Mouse (Mus musculus) spleen, postnatal 4 days (tissue): ENCODE measurements around the gene St3gal2.
"Not testable (repeated sequence)": the region's sequence is repeated elsewhere in the genome, so short reads cannot be mapped to it uniquely, and the experiment has no call there.

Experiments used
- DNase-seq, 2 experiments: peaks; one replicate each; pipeline ENCODE4 v3.0.0; 2022; ENCODE audit warnings: low spot score in 2 of 2

The St3gal2 gene

DNA sequence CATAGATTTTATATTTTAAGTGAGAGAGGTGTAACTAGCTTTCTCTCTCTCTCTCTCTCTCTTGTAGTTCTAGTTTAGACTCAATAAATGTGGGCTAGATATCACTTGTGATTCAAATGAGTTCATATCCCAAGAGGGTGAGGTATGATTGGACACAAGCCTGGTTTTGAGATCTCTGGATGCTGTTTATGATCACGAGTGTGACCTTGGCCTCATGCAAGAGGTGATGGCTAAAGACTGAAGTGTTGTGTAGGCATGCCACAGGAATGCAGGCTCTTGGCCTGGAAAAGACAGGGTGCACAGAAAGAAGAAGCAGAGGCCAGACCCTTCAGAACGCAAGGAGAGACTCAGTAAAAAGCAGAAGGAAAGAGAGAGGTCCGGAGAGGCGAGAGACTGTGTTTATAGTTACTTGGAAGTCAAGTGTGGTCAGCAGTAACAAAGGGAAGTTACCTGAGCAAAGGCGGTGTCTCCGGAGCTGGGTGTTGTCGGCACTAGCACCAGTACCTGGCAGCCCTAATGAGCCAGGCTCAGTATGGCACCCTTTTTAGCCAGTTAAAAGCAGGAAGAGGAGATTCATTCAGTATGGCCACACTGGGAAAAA lies 24.7 kb downstream of the St3gal2 start:
- no peak for DNase-seq

DNA sequence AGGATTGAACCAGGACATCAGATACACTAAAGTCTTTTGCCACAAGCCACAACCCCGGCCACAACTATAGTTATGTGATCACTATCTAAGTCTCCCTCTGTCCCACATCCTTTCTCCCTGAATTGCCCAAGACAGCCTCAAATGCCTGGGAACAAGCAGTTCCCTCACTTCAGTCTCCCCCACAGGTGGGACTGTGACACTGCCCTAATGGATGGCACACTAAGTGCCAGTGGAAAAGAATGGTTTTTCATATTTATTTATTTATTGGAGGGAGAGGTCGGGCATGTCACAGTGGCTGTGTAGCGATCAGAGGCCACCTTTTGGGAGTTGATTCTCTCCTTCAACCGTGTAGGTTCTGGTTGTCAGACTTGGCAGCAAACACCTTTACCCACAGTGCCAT lies 26.0 kb downstream of the St3gal2 start:
- no peak for DNase-seq

DNA sequence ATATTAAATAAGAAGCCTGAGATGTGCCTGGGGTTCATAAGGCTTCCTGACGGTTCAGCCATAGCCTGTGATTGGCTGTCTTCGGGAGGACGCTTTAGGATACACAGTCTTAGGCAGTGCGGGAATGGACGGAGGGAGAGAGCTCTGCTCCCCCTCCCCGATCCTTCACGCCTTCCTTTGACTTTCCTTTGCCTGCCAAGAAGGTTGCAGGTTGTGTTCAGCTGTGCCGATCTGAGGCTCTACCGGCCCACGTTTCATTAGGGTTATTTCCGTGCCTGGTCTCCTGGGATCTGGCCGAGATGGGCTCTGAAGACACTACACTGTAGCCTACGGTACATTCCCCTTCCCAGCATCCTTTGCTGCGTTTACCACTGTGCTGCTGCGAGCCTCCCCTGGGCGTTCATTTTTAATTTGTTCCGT lies 30.4 kb downstream of the St3gal2 start:
- peak in 1 of 2 experiments; percentile 63 for DNase-seq

DNA sequence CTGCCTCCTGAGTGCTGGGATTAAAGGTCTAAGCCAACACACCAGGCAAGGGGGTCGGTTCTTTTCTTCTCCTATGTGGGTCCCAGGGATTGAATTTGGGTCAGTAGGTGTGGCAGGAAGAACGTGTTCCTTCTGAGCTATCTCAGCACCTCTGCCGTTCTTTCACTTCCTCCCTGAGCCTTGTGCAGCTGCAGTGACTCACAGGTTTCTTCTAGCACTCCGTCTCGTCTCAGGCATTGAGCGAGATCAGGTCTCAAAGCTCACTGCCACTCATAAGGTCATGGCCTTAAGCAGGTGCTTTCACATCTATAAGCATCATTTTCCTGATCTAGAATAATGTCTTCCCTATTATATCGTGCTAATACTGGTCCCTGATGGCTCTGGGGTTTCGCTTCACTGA lies 35.1 kb downstream of the St3gal2 start:
- DNase-seq: no peak

DNA sequence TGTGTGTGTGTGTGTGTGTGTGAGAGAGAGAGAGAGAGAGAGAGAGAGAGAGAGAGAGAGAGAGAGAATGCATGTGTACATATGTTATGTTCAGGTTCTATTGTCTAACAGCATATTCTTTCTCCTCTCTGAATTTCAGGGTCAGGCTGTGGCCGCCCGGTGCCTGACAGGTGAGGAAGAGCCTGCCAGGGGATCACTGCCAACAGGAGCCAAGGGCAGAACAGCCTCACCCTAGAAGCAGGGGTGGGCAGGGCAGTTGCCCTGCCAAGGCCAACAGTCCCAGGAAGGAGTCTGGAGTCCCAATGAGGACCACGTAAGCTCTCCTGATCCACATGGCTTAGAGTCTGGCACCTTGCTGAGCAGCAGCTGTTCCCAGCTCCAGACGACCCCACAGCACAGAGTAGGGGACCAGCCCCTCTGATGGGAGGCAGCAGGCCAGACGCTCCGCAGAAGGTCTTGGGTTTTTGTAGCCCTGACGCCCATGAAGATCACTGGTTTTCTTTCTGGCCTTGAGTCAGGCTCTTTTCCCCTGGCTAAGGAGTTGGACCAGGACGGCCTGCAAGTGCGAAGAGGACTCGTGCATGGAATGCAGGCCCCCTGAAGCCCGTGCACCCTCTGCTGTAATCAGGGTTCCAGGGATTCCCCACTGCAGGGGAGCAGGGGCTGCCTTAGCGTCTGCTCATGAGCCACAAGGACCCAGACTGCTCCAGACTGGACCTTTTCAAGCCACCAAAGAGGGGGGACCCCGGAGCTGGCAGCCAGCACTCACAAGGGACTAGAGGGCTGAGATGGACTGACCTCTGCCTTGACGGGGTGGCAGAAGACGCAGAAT lies 37.1 kb downstream of the St3gal2 start:
- no peak for DNase-seq

DNA sequence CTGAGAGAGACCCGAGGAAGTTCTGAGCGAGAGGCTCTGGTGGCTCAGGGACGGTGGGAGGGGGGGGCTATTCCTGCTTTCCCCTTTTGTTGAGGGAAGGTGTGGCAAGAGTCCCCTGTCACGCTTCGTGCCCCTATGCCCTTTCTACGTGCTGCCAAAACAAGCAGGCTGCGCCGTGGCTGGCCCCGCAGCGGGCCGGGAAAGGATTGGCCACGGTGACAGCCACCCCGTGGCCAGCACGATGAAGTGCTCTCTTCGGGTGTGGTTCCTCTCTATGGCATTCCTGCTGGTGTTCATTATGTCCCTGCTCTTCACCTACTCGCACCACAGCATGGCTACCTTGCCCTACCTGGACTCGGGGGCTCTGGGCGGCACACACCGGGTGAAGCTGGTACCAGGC lies 37.7 kb downstream of the St3gal2 start:
- DNase-seq: no peak

DNA sequence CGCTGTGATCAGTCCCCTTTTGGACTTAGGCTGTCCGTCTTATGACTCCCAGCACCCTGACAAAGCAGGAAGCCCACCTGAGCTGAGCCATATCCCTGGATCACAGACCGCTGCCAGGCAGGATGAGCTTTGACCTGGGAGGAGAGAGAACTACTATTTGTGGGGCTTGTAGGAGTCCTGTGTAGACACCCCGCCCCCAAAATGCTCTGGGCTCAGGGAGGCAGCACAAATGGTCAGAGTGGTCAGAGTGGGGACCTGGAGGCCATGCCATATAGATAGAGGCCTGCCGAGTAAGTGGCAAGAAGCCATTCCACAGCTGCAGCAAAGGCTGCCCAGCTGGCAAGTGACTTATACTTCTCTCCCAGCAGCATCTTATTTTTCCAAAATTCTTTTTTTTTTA lies 38.4 kb downstream of the St3gal2 start:
- DNase-seq: no peak

DNA sequence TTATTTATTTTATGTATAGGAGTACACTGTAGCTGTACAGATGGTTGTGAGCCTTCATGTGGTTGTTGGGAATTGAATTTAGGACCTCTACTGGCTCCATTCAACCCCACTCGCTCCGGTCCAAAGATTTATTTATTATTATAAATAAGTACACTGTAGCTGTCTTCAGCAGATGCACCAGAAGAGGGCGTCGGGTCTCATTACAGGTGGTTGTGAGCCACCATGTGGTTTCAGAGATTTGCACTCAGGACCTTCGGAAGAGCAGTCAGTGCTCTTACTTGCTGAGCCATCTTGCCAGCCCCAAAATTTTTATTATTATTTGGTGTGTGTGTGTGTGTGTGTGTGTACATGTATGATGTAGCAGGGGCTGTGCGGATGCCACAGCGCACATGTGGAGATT lies 38.8 kb downstream of the St3gal2 start:
- not testable (repeated sequence) for DNase-seq

DNA sequence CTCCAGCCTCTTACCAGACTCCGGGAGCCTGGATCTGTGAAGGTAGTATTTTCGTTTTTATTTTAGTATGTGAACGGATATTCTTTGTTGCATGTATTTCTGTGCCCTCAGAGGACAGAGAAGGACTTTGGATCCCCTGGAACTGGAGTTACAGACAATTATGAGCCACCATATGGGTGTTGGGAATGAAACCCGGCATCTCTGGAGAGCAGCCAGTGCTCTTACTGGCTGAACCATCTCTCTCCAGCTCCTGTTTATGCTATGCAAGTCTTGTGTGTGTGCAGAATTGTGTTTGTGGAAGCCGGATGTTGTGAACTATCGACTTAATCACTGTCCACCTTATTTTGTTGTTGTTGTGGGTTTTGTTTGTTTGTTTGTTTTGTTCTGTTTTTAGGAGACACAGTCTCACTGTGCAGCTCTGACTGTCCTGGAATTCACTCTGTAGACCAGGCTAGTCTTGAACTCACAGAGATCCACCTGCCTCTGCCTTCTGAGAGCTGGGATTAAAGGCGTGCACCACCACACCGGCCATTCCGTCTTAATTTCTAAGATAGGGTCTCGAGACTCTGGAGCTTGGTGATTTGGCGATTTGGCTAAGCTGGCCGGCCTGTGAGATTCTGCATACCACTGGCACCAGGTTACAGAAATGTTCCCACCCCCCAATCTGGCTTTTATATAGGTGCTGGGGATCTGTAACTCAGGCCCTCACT lies 39.5 kb downstream of the St3gal2 start:
- DNase-seq: no peak

DNA sequence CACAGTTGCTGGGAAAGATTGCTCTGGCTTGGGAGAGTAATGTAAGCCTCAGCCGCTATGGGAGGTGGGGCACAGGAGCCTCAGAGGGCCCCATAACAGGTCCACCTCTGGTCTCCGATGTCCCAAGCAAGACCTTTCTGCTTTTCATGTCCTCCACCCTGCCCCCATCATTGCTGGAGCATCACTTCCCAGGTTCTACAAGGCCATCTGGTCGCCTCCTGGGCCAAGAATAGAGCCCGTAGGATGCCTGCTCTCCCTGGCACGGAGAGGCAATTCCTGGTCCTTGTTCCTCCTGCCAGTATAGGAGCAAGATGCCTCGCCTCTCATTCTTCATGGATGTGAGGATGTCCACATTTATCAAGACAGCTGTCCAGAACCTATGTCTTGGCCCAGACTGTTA lies 40.2 kb downstream of the St3gal2 start:
- DNase-seq: no peak

DNA sequence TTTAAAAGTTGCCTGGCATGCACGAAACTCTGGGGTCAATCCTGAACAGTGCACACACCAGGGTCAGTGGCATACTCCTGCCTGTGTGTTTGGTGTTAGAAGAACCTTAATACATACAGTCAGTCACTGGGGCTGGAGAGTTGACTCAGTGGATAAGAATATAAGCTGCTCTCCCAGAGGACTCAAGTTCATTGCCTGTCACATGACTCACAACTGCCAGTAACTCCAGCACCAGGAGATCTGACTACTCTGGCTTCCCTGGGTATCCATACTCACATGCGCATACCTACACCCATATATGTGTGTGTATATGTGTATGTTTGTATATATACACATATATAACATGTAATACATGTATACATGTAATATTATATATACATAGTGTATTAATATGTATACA lies 43.3 kb downstream of the St3gal2 start:
- DNase-seq: no peak

DNA sequence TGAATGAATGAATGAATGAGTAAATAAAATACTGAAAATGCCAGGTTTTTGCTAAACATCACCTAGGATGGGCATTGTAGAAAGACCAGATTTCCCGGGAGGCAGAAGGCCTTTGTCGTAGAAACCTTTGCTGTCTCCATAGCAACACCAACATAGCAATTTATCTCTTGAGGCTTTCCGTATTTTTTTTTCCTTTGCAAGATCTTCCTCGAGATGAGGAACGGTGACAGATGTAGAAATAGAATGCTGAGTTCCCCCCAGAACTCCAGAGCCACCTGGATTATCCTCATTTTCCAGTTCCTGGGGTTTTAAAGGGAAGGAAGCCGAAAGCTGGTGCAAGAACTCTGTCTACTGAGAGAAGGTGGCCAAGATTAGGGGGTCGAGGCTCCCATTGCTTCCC lies 44.9 kb downstream of the St3gal2 start:
- DNase-seq: no peak

DNA sequence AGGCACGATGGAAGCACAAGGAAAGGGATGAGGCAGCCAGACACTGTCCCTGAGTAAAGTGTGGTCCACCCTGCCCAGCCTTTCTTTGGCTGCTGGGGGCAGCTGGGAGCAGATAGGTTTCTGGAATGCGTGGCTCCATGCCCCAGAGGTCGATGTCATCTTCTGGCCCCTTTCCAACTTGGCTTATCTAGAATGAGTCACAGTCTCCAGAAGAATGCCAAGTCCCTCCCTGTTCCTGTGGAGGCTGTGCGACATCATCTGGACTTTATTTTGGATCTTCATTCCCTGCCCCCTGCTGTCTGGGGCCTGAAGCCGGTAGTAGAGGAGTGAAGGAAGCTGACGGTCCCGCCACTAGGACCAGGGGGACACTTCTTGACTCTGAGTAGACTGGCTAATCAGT lies 45.9 kb downstream of the St3gal2 start:
- DNase-seq: peak in 1 of 2 experiments; percentile 58

DNA sequence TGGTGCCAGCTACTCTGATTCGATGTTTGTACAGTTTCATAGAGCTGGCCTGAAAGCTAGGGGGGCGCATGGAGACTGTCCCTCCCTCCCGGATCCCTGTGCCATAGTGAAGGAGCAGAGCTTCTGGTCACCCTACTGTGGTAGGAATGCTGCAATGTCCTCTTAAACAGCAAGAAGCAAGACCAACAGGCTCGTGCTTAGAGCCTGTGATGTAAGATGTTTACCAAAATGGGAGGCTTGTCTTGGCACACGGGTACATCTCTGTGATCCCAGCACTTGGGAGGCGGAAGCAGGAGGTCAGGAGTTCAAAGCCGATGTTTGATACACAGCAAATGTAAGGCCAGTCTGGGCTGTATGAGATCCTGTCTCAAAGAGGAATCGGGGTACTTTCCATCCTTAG lies 46.9 kb downstream of the St3gal2 start:
- no peak for DNase-seq

DNA sequence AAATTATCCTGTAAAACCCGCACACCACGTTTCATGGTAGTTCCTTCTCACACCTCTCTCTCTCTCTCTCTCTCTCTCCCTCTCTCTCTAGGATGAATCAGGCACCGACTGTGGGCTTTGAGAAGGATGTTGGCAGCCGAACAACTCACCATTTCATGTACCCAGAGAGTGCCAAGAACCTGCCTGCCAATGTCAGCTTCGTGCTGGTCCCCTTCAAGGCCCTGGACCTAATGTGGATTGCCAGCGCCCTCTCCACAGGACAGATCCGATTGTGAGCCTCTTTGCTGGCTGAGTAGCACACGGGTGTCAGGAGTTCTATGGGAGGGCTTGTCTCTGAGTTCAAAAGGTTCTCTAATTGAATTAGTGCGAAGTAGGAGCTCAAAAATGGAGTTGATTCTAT lies 47.6 kb downstream of the St3gal2 start:
- DNase-seq: no peak

DNA sequence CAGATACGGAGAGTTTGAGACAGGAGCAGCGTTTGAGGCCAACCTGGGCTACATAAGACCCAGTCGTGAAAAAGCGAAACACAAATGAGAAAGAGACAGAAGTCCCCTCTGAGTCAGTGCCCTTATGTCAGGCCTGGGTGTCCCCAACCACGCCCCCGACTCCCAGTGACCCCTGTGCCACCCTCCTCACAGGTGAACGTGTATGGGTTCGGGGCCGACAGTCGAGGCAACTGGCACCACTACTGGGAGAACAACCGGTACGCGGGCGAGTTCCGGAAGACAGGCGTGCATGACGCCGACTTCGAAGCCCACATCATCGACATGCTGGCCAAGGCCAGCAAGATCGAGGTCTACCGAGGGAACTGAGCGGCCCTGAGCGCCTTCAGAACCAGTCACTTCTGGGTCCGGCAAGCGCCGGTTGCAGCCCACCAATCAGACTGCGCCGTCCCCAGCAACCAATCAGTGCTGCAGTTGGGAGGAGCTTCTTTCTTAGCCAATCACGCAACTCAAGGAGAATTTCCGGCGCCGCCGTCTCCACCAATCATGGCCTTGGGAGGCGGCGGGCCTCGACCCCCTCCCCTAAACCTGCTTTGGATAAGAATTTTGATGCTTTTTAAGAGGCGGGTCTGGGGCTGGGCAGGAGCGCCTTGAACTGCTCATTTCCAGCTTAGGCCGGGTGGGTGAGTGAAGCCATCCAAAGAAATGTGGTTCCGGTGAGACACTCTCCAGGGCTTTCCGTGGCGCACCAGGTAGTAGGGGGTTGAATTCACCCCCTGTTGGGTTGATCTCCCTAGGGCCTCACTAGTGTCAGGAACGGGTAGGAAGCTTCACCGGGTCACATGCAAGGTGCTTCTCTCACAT lies 50.4 kb downstream of the St3gal2 start:
- peak; percentile 86 to 92 for DNase-seq

DNA sequence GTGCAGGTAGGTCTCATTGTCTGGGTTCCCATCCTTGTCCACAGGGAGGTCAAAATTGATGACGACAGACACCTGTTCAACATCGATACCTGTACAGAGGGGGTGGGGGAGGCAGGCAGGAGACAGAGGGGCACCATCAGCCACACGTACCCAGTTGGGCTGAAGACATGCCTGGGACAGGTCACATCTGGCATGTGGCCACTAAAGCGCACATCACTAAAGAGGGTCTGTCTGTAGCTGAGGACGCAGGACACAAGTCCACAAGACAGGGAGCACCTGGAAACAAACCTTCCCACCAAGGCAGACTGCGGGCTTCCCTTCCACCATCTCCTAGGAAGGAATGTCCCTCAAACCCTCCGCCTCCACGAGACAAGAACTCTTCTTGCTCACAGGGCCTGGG lies 56.8 kb downstream of the St3gal2 start:
- DNase-seq: not testable (repeated sequence)

DNA sequence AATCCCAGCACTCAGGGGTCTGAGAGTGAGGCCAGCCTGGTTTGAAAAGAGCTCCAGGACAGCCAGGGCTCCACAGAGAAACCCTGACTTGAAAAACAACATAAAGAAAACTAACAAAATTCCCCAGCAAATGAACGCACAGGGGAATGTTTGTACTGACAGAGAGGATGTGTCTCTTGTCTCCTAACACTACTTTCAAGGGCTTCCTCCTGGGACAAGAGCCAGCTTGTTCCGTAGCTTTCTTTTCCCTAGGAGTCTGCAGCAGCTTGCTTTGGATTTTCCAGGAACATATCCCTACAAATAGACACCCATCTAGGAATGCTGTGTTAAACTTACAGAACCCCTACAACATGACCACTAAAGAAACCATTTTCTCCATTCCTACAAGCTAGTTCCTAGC lies 58.3 kb downstream of the St3gal2 start:
- DNase-seq: not testable (repeated sequence)

DNA sequence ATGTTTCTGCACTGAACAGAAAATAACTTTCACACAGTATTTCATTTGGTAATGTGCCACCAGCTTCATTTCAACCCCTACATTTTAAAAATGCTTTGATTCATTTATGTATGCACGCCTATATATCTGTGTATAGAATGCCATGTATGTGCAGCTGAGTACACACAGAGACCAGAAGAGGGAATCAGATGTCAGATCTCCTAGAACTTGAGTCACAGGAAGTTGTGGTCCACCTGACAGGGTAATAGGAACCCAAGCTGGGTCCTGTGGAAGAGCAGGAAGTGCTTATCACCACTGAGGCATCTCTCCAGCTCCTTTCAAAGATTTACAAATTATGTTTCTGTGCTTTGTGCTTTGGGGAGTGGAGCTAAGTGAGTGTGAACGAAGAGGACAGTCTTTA lies 61.6 kb downstream of the St3gal2 start:
- no peak for DNase-seq

DNA sequence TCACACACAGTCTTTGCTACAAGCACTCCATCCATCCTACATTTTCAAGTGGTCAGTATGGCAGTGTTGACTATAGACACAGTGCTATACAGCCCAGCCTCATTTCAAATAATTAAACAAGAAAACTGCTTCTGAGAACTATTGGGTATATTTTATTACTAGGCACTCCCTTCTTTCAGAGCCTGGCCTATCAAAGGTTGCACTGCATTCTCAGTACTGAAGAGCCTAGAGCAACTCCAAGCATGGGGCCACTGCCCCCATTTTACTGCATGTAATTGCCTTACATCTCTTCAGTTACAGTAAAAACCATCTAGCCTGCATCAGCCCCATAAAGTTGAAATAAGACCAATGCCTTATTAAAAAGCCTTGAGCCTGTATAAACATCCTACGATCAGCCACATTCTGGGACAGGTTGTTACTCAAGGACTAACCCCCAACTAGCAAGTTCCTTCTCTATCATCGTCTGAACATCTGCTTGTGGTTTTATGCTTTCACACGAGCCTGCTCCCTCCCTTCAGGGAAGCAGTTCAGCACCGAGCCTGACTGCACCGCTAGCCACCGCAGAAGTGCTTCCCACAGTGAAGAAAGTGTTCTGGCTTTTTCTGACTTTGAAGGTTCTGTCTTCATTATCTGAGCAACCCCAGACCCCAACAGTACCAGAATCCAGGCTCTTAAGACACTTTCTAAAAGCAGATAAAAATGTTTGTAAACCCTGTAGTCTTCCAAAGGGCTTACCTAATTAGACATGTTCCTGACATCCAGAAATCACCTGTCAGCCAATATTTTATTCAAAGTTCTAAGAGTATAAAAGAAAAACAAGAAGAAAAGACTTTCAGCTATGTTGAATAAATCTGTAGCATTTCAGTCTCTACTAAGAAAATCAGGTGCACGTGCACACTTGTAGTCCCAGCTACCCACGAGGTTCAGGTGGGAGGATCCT lies 68.4 kb downstream of the St3gal2 start:
- DNase-seq: peak in 1 of 2 experiments; percentile 37

DNA sequence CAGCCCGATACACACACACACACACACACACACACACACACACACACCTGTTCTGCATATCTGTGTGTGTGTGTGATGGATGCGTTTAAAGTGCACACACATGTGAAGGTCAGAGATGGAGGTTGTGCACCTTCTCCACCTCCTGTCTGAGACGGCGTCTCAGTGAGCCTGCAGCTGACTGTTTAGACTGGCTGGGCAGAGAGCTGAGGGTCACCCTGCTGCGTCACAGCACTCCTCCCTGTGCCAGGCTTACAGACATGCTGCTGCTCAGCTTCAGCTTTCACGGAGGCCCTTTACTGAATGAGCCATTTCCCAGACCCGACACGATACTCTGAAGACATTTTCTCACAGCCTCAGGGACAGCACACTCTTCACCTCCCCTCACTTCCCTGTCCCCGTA lies 70.3 kb downstream of the St3gal2 start:
- DNase-seq: no peak
